Mouse (Mus musculus) forebrain, embryonic 14.5 days (tissue): ENCODE data around the gene Mad1l1. TPM values are rescaled to one million over a fixed set of nuclear protein-coding genes. Genes with fewer than 3 reads are reported as not detected.

Source experiments
- ATAC-seq: fragments of 200-750 bp; cut with Nextera tagmentation; 2 replicates; pipeline ENCODE4 v1.8.0; 2017; ENCODE audit warnings: mild to moderate bottlenecking, moderate library complexity
- DNase-seq: peaks from one replicate; pipeline ENCODE4 v3.0.0-alpha.2; 2015; ENCODE audit warnings: low spot score
- H3K27ac ChIP-seq: fragments of 300-500 bp; sonication (generic); 2 replicates; pipeline ENCODE4 v1.5.1; 2014; ENCODE audit warnings: low read depth, mild to moderate bottlenecking, control low read depth, low read length, moderate library complexity
- H3K27me3 ChIP-seq: fragments of 300-500 bp; sonication (generic); replicated peaks from 2 replicates; pipeline ENCODE4 v1.6.1; 2014; ENCODE audit warnings: low read length, control low read depth, mixed read lengths; ENCODE audit not compliant: control insufficient read depth, insufficient read depth
- H3K36me3 ChIP-seq: fragments of 300-500 bp; sonication (generic); 2 replicates; pipeline ENCODE4 v1.6.1; 2014; ENCODE audit warnings: low read length, control low read depth; ENCODE audit not compliant: control insufficient read depth, insufficient read depth
- H3K4me1 ChIP-seq: fragments of 300-500 bp; sonication (generic); 2 replicates; pipeline ENCODE4 v1.6.1; 2014; ENCODE audit warnings: antibody characterized with exemption, low read length, control low read depth; ENCODE audit not compliant: control insufficient read depth, insufficient read depth
- H3K4me2 ChIP-seq: fragments of 300-500 bp; sonication (generic); 2 replicates; pipeline ENCODE4 v1.6.1; 2014; ENCODE audit warnings: mild to moderate bottlenecking, control low read depth, low read length
- H3K4me3 ChIP-seq: fragments of 300-500 bp; sonication (generic); 2 replicates; pipeline ENCODE4 v1.5.1; 2014; ENCODE audit warnings: low read depth, low read length, control low read depth
- H3K9ac ChIP-seq: fragments of 300-500 bp; sonication (generic); 2 replicates; pipeline ENCODE4 v1.6.1; 2014; ENCODE audit warnings: mild to moderate bottlenecking, low read length, control low read depth, moderate library complexity
- H3K9me3 ChIP-seq: fragments of 300-500 bp; sonication (generic); replicated peaks from 2 replicates; pipeline ENCODE4 v1.6.1; 2016; ENCODE audit warnings: low read length, control low read depth, mixed read lengths; ENCODE audit not compliant: control insufficient read depth
- WGBS: fragments of 180-500 bp; shearing (Covaris S2); extraction: QIAGEN DNeasy Blood & Tissue Kit; methylation state at CpG from one replicate; pipeline ENCODE4 v1.1.7; 2014; 5-methylcytosine and 5-hydroxymethylcytosine counted together
- polyA plus RNA-seq: library from polyadenylated mRNA; unstranded; fragments of >200 nt; fragmentation: Nextera tagmentation; extraction: Ambion mirVana; gene quantifications from 2 replicates; pipeline ENCODE4 v1.2.1, GENCODE M21; 2014

The Mad1l1 gene
- polyA plus RNA-seq, 1 experiment from 2014 or later = 29.2 TPM

DNA sequence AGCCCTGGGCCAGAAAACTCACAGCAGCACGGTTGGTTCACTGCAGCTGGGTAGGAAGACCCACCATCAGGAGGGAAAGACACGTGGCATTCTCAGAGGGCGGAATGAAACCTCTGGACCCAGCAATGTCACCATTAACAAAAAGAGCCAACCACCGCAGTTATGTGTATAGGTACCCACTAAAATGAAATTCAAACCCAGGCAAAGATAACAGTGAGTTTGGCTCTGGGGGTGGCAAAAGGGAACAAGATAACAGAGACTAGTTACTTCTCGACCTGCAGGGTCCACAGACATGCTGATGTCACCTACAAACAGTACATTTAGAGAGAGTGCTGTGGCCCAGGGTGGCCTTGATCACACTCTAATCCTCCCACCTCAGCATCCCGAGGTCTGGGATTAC lies 157.4 kb downstream of the Mad1l1 start:
- 83% methylated on average over 6 of the region's 6 CpGs for WGBS
- H3K27me3 ChIP-seq = no peaks in the 10 kb centered on the region
- no peak for DNase-seq
- H3K9ac ChIP-seq = no peak overlapping the region
- no peaks in the 10 kb centered on the region for H3K36me3 ChIP-seq
- no peak overlapping the region for H3K4me2 ChIP-seq
- no peaks in the 10 kb centered on the region for H3K9me3 ChIP-seq
- no peak overlapping the region for H3K27ac ChIP-seq
- no peak overlapping the region for H3K4me3 ChIP-seq
- no peaks in the 10 kb centered on the region; the same call in 1 of the 2 replicates for H3K4me1 ChIP-seq
- ATAC-seq = no peak

DNA sequence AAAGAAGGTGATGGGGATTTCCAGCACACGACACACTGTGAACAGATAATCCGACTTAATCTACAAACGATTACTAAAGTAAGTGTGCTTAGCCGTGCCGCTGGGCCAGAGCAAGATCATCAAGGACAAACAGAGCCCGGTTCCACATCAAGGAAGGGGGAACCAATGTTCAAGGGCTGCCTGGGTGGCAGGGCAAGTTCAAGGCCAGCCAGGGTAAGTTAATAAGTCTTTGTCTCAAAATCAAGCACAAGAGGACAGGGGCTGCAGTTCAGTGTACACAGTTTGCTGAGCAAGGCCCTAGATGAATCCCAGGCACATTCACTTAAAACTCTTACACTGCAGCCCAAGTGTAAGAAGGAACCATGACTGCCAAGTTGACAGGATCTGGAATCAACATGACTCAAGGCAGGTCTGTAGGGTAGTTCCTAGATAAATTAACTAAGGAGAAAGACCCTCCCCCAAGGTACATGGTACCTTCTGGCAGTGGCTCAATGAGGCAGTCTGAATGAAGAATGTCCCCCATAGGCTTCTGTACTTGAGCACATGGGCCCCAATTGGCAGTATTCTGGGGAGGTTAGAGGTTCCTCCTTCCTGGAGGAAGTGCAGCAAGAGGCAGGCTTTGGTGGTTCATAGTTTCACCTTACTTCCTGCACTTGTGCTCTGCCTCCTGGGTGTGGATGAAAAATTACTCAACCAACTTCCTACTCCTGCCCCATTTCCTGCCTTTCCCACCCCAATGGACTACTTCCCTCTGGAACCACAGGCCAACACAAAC lies 159.1 kb downstream of the Mad1l1 start:
- Histone ChIP-seq H3K27me3 (no peaks in the 10 kb centered on the region), H3K36me3 (no peaks in the 10 kb centered on the region), H3K4me1 (no peaks in the 10 kb centered on the region; the same call in 1 of the 2 replicates), H3K4me3 (no peak overlapping the region), H3K27ac (no peak overlapping the region), H3K9me3 (no peaks in the 10 kb centered on the region), H3K9ac (no peak overlapping the region), H3K4me2 (no peak overlapping the region)
- DNase-seq (no peak), ATAC-seq (no peak)
- 81% methylated on average over 6 of the region's 6 CpGs for WGBS

DNA sequence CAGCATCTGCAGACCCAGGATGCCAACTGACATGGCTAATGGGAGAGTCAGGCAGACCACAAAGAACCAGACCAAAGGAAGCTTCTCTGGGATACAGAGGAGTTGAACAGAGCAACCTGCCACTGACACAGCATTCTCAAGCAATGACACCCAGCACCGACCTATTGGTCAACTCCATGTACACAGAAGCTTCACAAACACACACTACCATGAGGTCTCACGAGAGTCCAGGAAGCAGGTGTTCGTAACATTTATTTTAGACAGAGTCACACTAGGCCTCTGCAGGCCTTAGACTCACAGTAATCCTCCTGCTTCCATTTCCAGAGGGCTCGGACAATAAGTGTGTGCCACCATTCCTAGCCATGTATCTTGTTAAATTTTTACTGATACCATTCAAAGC lies 162.3 kb downstream of the Mad1l1 start:
- Histone ChIP-seq H3K4me2 (no peak overlapping the region), H3K27ac (no peak overlapping the region), H3K27me3 (no peaks in the 10 kb centered on the region), H3K9ac (no peak overlapping the region), H3K36me3 (no peaks in the 10 kb centered on the region), H3K9me3 (no peaks in the 10 kb centered on the region), H3K4me1 (no peaks in the 10 kb centered on the region), H3K4me3 (no peak overlapping the region)
- no peak for DNase-seq
- WGBS = 95% methylated on average over 4 of the region's 4 CpGs
- ATAC-seq = no peak

DNA sequence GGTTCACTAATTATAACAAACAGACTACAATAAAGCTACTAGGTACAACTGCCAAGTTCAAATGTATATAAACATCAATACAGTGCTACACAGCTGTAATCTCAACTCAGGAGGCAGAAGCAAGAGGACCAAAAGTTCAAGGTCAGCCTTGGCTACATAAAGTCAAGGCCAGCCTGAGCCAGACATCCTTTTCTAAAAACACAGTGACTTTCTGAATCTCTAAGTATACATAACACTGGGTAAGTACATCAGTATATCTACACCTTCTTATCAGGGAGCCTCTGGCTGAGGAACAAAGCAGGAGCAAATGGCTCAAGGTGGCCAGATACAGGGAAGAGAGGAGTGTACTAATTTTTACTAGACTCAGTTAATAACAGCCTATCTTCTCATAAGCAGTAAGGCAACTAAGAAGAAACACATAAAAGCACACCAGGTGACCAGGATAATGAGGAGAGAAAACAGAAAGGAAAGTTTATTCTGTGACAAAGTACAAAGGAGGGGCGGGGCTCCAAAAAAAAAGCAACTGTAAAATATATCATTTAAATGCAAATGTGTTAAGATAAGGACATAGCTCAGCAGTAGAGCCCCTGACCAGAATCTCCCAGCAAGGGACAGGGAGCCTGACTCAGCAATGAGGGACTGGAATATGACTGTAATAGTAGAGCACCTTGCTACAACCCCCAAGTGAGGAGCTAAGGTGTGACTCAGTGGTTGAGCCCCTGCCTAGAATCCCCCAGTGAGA lies 163.3 kb downstream of the Mad1l1 start:
- no peak overlapping the region for H3K27ac ChIP-seq
- H3K9me3 ChIP-seq = no peaks in the 10 kb centered on the region
- H3K36me3 ChIP-seq = no peaks in the 10 kb centered on the region
- H3K4me1 ChIP-seq = no peaks in the 10 kb centered on the region
- no peak overlapping the region for H3K4me3 ChIP-seq
- DNase-seq (no peak), ATAC-seq (no peak)
- H3K27me3 ChIP-seq = no peaks in the 10 kb centered on the region
- H3K9ac ChIP-seq = no peak overlapping the region
- no peak overlapping the region for H3K4me2 ChIP-seq
- WGBS = 86% methylated on average over 1 of the region's 1 CpGs

DNA sequence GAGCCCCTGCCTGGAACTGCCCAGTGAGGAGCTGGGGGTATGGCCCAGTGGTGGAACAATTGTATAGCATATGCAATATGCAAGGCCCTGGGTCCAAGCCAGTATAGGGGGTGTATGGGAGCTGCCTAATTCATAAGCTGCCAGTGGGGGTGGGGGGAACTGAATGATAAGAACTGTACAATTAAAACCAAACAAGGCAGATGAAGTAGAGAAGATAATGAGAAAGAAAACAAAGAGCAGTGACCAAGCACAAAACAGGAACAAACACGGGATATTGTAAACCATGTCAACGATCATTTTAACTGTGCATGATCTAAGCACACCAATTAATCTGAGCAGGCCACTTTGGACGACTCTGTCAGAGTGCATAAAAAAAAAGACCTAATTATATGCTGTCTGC lies 167.2 kb downstream of the Mad1l1 start:
- Histone ChIP-seq H3K4me3 (no peak overlapping the region), H3K4me1 (no peaks in the 10 kb centered on the region), H3K9ac (no peak overlapping the region), H3K36me3 (no peaks in the 10 kb centered on the region), H3K4me2 (no peak overlapping the region), H3K9me3 (no peaks in the 10 kb centered on the region), H3K27me3 (no peaks in the 10 kb centered on the region), H3K27ac (no peak overlapping the region)
- WGBS = 40% methylated on average over 3 of the region's 3 CpGs
- ATAC-seq (no peak), DNase-seq (no peak)

DNA sequence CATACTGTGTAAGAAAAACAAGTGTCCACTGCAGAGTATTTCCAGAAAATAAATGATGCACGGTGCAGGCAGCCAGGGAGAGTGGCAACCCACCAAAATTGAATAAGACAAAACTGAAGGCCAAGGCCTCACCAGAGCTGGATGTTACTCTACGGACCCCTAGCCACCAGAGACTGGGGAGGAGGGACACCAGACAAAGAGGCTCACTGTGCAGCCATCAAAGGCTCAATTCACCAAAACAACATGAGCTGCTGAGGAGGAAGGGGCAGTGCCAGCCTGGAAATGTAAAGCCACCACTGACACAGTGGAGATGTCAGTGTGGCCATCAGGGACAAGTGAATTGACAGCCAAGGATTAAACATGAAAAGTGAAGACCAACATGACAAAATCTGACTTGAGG lies 169.5 kb downstream of the Mad1l1 start:
- no peak overlapping the region for H3K4me3 ChIP-seq
- no peak overlapping the region for H3K9ac ChIP-seq
- no peak for DNase-seq
- H3K4me1 ChIP-seq = no peaks in the 10 kb centered on the region
- H3K27me3 ChIP-seq = no peaks in the 10 kb centered on the region
- H3K36me3 ChIP-seq = no peaks in the 10 kb centered on the region
- H3K27ac ChIP-seq = no peak overlapping the region
- H3K4me2 ChIP-seq = no peak overlapping the region
- whole genome bisulfite sequencing = 21% methylated on average over 2 of the region's 2 CpGs
- ATAC-seq = no peak
- no peaks in the 10 kb centered on the region for H3K9me3 ChIP-seq

DNA sequence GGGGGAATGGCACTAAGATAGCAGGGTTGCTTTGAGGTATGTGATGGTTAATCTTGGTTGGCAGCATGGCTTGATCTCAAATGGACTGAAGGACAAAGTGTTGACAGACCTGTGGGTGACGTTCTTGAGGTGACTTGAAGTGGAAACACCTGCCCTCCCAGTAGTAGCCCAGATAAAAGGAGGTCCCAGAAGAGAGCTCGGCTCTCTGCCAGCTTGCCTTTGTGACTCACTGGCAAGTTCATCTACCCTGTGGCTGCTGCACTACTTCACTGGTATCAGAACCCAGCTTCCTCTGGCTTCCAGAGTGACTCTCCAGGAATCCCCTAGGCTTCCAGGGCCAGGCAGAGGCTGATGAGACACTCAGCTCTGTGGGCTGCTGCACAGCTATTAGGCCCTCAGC lies 170.2 kb downstream of the Mad1l1 start:
- H3K36me3 ChIP-seq = no peaks in the 10 kb centered on the region
- H3K9me3 ChIP-seq = no peaks in the 10 kb centered on the region
- no peak for DNase-seq
- no peak overlapping the region for H3K9ac ChIP-seq
- no peaks in the 10 kb centered on the region for H3K27me3 ChIP-seq
- no peak overlapping the region for H3K4me2 ChIP-seq
- 72% methylated on average over 2 of the region's 2 CpGs for WGBS
- no peak overlapping the region for H3K27ac ChIP-seq
- no peak overlapping the region for H3K4me3 ChIP-seq
- H3K4me1 ChIP-seq = no peaks in the 10 kb centered on the region
- no peak for ATAC-seq

DNA sequence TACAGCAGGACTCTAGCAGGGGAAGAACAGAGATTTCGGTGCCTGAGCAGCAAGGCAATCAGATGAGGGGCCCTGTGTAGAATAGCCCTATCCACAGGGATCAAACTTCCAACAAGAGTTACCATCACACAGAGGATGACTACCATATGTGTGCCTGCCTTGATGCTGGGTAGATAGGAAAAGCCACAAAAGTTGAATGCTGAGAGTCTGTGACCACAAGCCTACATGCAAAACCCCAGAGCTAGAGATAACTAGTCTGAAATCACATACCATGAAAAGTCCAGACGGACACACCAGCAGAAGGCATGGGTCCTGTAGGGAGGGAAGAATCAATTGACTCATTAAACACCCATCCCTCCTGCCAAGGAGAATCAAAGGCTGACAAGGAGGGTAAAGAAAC lies 170.7 kb downstream of the Mad1l1 start:
- H3K4me2 ChIP-seq = no peak overlapping the region
- no peak overlapping the region for H3K27ac ChIP-seq
- no peaks in the 10 kb centered on the region for H3K4me1 ChIP-seq
- H3K27me3 ChIP-seq = no peaks in the 10 kb centered on the region
- H3K36me3 ChIP-seq = no peaks in the 10 kb centered on the region
- no peak for ATAC-seq
- H3K9ac ChIP-seq = no peak overlapping the region
- H3K9me3 ChIP-seq = no peaks in the 10 kb centered on the region
- no peak overlapping the region for H3K4me3 ChIP-seq
- WGBS = 92% methylated on average over 2 of the region's 2 CpGs
- no peak for DNase-seq

DNA sequence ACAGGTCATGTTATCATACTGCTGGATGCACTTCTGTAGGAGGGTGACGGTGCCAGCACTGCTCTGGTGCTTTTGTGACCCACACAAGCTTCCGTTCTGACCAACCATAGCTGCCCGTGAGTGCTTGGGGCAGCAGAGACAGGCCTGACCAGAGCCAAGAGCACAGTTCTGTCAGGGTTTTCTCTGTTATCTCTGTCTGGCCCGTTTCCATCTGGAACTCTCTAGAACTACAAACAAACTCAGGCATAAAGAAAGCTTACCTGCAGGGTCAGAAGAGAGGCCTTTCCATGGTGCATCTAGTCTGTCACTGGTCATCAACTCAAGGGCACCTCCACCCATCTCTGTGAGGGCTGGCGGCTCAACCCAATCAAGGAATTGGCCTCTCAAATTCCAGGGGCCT lies 171.2 kb downstream of the Mad1l1 start:
- Histone ChIP-seq H3K27ac (no peak overlapping the region), H3K36me3 (no peaks in the 10 kb centered on the region), H3K9me3 (no peaks in the 10 kb centered on the region), H3K4me3 (no peak overlapping the region), H3K9ac (no peak overlapping the region), H3K27me3 (no peaks in the 10 kb centered on the region), H3K4me2 (no peak overlapping the region), H3K4me1 (no peaks in the 10 kb centered on the region)
- DNase-seq = no peak
- WGBS = 94% methylated on average over 5 of the region's 5 CpGs
- ATAC-seq = no peak
